Mouse (Mus musculus) stomach, adult 2 months (tissue): Measurements from ENCODE around the gene F2rl2. TPM values are rescaled to one million over a fixed set of nuclear protein-coding genes. Genes with fewer than 3 reads are reported as not detected.

Experiments used
- polyA plus RNA-seq: library from polyadenylated mRNA; depleted of rRNA; stranded (reverse); fragments of >200 nt; gene quantifications from 2 replicates; pipeline ENCODE4 v1.2.3, GENCODE M21; 2012; rRNA removed

The F2rl2 gene
- 0.08 and 0.14 TPM in 2 replicates for polyA plus RNA-seq

GRCm38 (mm10) chr13:95696654-95697163 is at the start of gene F2rl2:
Gene F2rl2, plus strand, starts transcription at chr13:95696853.

Other genes starting within 250 kb of the F2rl2 start
- not detected in 2 replicates for gene S100z, start 218.1 kb upstream of the F2rl2 start, polyA plus RNA-seq
- 9.7 and 11.6 TPM in 2 replicates for gene F2rl1, start 171.6 kb upstream of the F2rl2 start, polyA plus RNA-seq
- gene F2r, start 78.4 kb upstream of the F2rl2 start, polyA plus RNA-seq, result 7.2 and 8.9 TPM in 2 replicates
- gene Iqgap2, start 195.1 kb downstream of the F2rl2 start, polyA plus RNA-seq, result 3.4 and 4.1 TPM in 2 replicates